Mouse (Mus musculus) natural killer cell, adult 2 months (primary cell): ENCODE results near the gene Mdfi.
"Not testable (repeated sequence)": the region's sequence is repeated elsewhere in the genome, so short reads cannot be mapped to it uniquely, and the experiment has no call there.

Experiments used
- DNase-seq, 2 experiments: peaks; one replicate each; pipeline ENCODE4 v3.0.0; 2022; ENCODE audit warnings: low spot score in 2 of 2

Gene Mdfi

DNA sequence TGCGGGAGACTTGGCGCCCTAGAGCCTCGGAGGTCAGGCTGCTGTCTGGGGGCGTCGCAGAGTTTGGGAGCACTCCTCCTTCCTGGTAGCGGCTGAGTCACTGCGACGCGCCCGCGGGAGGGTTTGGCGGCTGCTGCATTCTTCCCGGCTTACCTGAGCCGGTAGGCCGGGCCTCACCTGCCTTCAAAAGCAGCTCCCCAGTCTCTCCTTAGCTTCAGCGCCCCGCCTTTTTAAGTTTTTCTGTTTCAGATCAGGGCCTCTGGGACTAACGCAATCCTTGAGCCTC, at the start of gene Mdfi:
Gene Mdfi, minus strand, starts transcription at position 210 of the 286 bp plus-strand sequence.
- DNase-seq: no peak

DNA sequence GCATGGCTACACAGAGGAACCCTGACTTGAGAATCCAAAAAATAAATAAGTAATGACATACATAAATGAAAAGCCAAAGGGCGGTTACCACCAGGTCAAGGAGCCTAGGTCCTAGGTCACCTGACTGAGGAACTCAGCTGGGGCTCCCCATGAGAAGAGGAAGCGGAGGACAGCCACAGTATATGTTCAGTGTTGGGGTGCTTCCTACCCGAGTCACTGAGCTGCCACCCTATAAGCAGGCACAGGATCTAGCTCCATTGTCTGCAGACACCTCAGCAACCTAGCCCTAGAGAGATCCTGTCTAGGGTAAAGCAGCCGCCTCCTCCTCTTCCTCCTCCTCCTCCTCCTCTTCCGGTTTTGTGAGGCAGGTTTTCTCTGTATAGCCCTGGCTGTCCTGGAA, 48.6 kb upstream of the Mdfi start:
- DNase-seq: peak in 1 of 2 experiments; percentile 14

DNA sequence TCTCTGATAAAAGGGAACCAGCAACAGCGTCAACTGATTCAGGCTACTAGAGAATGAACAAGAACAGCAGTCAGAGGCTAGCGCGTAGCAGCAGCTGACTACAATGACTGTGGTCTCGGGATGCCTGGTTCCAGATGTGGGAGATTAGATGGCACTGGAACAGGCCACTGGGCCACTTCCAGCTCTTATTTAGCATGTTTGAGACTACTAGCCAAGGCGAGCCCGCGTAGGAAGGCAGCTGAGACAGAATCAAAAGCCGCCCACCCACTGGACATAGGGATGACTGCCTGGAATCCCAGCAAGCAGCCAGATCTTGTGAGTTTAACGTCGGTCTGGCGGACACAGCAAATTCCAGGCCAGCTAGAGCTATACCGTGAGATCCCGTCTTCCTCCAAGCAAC, 46.8 kb upstream of the Mdfi start:
- DNase-seq: no peak

DNA sequence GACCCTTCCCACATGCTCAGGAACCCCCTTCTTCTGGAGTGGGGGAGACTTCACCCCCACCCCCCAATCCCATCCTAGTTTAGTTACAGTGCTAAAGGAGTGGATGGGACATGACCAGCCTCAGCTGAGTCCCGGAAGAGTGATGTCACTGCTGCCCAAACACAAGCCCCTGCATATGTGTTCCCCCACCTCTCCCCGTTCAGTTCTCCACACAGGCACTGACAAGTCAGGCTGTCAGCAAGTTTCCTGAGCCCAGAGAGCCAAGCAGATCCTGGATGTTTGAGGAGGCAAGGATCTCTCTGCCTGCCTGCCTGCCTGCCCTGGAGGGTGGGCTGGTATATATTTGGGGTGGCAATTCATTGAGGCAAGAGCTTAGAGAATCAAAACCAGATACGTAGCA, 44.7 kb upstream of the Mdfi start:
- DNase-seq: no peak

DNA sequence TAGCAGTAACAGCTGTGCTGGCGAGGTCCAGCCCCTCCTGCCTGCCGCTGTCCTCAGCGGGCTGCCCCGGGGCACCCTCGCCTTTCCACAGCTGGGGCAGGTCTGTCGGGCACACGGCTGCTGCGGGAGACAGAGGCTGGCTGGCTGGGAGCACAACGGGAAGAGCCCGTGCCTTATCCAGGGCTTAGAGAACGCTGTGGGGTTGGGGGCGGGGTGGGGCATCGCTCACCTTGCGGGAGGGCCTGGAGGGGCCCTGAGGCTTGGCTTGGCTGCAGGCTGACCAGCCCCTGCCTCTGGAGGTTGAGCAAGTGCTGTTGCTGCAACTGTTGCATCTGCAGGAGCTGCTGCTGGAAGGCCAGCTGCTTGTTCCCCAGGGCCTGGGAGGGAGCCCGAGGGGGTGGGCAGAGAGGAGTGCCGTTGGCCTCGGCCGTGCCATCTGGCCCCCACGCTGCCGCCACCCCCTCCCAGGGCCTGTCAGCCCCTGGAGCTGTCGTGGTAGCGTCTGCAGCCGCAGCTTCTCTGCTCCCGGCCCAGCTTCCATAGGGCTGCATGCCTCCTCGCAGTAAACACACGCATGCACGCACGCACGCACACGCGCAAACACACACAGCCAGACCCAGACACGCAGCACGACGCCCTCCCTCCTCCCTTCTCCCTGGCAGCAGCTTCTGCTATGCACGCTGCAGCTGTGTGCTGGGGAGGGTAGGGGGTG, 44.0 kb upstream of the Mdfi start:
- no peak for DNase-seq

DNA sequence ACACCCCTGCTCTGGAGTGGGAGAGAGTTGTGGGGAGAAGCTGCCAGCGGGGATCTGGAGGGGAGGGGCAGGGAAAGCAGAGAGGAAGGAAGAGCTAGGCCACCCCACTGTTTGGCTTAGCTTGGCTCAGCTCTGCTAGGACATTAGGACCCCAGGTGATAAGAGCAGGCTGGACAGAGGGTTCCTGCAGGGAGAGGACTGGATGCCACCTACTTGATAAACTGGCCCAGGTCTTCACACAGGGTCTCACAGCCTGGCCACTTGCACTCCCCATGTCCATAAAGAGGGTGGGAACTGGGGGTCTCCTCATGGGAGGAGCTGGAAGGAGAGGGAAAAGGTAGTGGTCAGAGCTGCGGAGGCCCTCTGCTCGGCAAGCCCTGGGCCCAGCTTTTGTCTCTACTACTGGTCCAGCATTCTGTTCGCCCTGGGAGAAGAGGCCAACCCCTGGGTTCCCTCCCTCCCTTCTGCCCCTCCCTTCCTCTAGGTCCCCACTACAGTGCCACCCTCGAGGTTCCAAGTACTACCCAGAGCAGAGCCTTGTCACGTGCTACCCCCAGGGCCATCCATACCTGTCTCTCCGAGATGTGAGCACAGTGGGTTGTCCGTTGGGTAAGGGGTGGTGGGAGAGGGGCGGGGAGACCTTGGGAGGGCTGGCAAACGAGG, 43.4 kb upstream of the Mdfi start:
- no peak for DNase-seq

DNA sequence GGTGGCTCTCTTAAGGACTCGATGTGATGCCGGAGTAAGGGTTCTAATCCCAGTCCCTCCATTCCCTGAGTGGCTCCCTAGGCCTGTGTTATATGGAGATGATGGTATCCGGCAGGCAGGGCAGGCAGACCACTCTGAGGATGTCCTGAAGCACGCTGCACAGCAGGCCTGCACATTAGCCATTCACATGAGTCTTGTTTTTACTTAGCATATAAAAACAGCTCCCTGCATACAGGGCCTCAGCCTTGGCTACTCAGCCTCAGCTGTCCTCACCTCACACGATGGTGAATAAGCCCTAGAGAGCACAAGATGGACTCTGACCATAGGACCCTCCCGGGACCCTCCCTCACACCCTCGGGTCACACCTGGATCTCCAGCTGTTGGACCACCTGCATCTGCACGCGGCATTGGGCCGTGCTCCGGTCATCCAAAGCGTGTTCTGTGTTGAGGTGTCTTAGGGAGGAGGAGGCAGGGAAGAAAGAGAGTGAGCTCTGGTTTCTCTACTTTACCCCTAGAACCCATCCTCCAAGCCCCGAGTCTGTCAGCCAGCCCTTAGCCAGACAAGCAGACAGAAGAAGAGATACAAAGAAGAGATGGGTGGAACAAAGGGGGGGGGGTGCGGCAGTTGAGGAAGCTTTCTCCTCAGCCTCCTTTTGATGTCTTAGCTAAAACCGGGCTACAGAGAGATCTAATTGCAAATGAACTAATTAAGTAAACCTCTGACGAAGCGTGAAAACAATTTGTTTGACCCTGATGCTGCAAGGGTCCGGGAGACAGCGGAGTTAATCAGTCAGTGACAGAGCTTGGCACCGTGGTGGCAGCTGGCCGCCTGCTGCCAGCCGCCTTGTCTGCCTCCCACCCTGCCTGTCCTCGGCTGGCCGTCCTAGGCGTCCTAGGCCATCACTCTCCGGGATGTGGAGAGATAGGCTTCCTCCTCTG, 42.6 kb upstream of the Mdfi start:
- DNase-seq: no peak

DNA sequence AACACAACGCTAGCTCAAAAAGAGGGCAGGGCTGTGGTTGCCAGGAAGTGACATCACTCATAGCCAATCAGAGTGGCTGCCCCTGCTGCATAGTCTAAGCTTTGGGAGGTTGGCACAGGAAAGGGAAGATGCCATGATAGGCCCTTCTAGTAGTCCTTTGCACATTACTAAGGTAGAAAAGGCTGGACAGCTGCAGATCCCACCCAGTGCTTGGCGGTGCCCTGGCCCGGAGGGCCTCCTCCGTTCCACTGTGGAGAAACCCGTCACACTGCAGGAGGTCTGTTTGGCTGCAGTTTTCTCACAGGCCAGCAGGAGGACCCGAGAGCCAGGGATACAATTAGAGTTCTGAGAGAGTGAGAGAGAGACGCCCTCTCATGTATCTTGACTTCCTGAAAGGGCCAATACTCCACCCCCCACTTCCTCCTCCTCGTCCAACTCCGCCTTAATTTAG, 38.9 kb upstream of the Mdfi start:
- peak; percentile 83 to 88 for DNase-seq

DNA sequence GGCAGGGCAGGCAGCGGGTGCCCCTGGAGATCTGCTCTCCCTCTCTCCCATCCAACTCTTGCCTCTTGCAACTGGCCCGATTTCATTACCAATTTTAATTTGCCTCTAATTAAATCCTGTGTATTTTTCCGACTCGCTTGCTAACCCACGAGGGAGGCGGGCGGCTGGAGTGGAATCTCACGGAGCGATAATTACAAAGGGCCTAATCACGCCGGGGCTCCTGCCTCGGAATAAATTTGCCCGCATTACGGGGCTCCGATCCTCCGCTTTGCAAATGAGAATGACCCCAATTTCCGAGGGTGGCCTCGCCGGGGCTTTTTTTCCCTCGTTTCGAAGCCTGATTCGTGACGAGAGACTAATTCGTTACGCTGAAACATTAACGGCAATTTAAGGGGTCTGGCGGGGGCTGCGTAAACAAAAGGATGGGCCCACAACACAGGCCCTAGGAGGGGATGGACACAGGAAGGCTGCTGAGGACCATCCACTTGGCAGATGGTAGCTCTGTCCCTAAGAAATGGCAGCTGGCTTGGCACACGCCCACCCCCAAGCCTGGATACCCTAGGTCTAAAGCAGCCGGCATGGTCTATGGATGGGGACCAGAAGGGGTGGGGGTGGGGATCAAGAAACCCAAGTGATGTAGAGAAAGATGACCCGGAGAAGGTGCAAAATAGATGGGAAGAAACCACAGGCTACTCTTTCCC, 38.0 kb upstream of the Mdfi start:
- no peak for DNase-seq

DNA sequence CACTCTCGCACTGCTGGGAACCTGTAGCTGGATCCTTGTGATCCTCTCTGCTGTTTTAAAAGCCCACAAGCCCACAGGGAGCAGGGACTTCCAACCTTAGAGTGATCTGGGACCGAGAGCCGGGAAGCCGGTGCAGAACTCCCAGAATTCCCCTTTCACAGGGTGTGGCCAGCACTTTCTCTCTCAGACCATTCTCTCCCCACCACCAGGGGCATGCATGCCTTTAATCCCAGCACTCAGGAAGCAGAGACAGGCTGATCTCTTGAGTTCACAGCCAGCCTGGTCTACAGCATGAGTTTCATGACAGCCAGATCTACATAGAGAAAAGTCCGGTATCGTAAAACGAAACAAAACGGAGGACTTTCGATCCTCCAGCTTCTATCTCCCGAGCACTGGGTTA, 35.4 kb upstream of the Mdfi start:
- DNase-seq: no peak

DNA sequence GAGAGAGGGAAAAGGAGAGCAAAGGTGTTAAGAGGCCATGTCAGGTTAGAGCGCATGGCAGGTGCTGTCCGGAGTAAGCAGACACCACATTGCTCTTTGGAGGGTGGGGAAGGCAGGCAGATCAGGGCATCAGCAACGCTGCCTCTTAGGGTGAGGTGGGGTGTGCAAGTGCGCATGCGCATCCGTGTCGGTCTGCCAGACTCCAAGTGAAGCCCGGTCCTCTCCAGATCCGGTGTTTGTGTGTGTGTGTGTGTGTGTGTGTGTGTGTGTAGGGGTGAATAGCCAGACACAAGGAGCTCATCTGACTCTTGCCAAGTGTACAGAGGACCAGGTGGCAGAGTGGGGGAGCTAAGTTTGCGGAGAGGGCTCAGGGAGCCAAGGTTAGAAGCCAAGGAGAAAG, 31.5 kb upstream of the Mdfi start:
- no peak for DNase-seq

DNA sequence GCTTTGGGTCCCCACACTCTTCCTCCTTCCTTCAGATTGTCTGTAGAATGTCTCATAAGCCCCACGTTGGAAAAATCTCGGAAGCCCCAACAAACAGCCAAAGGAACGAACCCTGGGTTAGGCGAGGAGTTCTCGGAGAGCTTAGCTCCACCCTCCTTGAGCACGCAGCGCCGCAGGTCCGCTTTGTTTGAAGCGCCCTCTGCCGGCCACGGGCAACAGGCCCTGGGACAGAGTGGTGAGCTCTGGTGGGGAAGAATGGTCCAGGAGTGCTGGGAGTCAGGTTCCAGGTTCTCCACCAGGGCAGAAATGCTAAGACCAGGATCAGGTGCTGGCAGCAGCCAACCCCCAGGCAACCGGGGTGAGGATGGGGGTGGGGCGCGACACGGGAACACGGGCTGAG, 30.0 kb upstream of the Mdfi start:
- DNase-seq: peak; percentile 56 to 79

DNA sequence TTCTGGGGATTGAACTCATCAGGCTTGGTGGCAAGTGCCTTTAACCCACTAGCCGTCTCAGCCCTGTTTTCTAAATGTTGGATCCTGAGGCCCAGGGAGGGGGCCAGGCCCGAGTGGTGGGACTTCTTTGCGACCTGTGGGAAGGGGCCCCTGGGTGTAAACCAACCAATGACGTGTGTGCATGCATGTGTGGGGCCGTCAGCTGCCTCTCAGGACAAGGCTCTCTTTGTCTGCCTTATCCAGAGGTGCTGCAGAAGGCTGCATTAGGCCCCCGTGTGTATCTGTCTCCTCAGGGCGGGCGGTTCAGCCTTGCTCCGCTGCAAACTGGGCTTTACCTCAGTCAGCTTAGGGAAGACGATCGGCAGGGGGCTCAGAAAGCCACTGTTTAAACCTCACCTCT, 28.9 kb upstream of the Mdfi start:
- no peak for DNase-seq

DNA sequence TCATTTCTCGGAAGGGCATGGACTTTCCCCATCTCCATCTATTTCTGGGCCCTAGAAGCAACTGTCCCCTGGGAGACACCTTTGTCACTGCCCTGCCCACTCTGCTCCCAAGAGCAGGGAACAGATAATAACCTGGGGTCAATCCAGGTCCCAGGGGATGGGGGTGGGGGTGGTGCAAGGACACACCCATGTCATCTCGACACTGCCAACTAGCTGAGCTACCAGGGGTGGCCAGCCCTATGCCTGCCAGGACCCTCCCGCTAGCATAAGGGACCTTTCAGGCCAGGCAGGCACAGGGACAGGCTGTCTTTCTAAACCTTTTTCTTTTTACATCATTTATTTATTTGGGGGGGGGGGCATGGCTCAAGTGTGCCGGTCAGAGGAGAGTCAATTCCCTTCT, 28.5 kb upstream of the Mdfi start:
- no peak for DNase-seq

DNA sequence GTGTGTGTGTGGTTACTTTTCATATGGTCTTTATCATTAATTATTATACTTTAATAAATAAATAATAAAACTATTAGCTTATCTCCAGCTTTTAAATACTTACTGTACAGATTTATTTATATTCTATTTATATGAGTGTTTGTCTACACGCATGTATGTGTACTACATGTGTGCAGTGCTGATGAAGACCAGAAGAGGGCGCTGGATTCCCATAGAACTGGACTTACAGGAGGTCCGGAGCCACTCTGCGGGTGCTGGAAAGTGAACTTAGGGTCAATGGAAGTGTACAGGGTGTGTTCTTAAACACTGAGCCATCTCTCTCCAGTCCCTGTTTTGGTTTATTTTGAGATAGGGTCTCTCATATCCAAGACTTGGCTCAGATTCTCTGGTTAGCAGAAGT, 21.1 kb upstream of the Mdfi start:
- DNase-seq: no peak

DNA sequence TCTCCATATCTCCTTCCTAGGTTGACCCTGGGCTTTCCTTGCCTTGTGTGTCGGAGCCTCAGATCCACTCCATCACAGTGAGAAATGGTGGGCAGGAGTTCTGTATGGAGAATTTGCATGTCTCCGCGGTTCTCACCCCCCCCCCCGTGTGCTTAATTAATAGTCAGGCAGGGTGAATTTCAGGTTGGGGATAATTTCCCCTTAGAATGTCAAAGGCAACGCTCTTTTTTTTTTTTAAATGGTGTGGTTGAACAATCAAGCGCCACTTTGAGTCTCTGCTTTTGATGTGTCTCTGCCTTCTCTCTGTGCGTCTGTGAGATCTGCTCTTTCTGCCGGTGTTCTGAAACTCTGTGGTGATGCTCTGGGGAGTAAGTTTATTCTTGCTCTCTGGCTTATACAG, 20.4 kb upstream of the Mdfi start:
- no peak for DNase-seq

DNA sequence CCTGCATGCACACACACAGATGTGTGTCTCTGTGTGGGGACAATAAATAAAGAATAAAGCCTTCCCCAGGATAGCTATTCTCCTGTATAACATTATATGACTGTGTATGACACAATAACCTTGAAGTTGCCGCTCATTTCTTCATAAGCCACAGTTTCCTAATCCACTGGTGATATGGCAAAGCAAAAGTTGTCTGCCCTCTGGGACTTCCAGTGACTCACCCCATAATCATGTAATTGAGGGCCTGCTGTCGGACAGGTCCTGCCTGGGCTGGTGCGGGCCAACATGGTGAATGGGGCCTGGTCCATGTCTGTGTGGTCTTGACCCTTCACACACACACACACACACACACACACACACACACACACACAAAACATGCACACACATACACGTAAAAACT, 19.3 kb upstream of the Mdfi start:
- no peak for DNase-seq

DNA sequence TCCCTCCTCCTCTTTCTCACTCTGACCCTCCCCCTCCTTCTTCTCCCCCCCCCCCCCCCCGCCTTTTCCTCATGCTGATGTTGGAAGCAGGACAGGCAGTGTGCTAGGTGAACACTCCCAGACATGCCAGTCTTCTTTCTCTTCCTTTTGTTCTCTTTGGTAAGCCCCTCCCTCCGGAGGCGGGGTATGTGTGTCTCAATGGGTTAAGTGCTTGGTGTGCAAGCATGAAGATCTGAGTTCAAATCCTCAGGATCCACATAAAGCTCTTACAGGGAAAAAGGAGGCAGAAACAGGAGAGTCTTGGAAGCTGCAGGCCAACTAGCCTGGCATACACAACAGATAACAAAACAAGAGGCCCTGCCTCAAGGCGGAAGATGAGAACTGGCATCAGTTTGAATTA, 18.8 kb upstream of the Mdfi start:
- DNase-seq: no peak

DNA sequence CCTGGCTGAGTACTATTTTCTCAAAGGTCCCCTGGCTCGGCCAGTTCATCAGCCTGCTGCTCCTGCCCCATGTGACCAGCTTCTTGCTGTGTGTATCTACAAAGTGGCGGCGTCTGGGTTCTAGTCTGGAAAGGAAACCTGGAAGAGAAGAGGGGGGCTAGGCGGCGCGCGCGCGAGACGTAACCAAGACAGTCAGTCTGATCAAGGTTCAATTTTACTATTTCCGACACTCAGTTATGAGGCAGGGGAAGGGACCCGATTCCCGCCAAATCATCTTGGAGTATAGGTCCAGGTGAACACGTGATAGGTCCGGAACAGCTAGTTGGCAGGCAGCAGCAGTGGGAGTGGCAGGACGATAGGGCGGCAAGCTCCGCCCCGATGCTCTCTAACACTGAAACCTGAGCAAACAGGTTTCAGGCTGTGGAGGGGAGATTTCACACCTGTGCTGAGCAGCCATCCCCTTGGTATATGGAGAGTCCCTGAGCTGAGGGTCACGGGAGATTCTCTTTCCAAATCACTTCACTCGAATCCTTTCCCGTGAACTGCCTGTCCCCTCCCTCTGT, 17.4 kb upstream of the Mdfi start:
- not testable (repeated sequence) for DNase-seq

DNA sequence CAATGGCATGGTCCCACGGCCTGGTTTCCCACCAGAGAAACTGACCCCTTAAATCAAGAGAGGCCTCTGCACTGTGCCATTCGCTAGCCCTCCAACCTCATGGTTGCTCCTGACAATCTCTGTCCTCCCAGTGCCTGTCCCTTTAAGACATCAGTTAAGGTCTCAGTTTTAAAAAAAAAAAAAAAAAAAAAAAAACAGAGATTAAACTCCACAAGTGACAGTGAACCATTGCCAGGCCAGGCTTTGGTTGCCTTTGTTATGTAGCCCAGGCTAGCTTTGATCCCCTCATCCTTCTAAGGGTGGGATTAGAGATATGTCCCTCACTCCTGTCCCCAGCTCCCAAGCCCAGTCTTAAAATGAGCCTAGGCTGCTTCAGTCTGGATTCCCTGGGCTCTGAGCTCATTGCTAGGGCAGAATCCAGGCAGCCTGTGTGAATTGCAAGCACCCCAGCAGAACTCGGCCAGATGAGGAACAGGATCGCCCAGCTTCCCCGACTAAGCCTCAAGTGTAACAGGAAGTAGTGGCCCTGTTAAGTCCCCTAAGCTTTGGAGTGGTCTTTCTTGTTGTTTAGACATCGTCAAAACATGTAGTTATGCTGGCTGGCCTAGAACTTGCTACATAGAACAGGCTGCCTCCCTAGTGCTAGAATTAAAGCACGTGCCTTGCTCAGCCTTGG, 16.3 kb upstream of the Mdfi start:
- no peak for DNase-seq

DNA sequence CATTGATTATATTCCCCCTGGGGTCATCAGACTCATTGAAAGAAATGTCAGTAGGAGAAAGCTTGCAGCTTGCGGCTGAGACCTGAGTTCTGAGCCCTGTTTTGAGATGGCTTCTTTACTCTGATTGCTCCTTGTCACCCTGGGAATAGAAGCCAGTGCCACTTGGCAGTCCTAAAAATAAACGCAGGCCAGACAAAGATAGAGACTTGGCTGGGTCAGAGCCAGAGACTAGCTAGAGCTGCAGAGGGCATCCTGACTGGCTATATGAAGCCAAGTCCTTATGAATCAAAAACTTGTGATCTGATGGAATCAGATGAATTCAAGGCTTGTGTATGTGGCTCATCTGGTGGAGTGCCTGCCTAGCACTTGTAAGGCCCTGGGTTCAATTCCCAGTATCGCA, 15.5 kb upstream of the Mdfi start:
- no peak for DNase-seq
